Mouse (Mus musculus) adrenal gland, adult 8-10 months (tissue): ENCODE results near the gene Hexim1. TPM values are rescaled to one million over a fixed set of nuclear protein-coding genes. Genes with fewer than 3 reads are reported as not detected.

ENCODE experiments used
- DNase-seq: peaks from one replicate; pipeline ENCODE4 v3.0.0; 2022
- total RNA-seq, 4 experiments: library from RNA; stranded (reverse); gene quantifications; 2 replicates each; pipeline ENCODE4 v1.2.4; 2022

The Hexim1 gene
- total RNA-seq, 4 experiments from 2014 or later = 75.2 to 90.2 (median 86.0) TPM

DNA sequence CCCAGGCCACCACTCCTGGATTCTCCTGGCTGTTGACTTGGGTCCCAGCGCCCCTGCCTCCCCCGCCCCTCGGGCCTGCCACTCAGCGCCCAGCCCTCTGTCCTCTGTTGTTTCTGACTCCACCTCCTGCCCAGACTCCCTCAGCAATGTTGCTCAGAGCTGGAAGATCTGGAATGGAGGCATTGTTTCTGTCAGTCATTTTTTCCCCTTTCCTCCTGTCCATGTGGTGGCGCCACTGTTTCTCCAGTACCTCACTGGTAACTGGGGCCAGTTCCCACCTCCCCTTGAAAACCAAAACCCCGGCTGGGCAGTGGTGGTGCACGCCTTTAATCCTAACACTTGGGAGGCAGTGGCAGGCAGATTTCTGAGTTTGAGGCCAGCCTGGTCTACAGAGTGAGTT, 45.4 kb downstream of the Hexim1 start:
- DNase-seq = no peak

DNA sequence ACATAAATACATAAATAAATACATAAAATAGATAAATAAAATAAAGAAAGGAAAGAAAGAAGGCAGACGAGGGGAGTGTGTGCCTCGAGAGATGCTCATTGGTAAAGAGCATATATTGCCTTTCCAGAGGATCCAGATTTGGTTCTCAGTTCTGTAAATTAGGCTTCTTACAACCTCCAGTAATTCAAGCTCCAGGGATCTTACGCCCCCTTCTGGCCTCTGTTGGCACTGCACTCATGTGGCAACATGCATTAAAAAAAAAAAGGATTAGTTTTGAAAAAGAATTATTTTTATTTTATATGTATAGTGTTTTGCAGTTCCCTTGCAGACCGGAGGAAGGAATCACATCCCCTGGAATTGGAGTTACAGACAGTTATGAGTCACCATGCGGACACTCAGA, 46.1 kb downstream of the Hexim1 start:
- DNase-seq = no peak

- DNase-seq = no peak
These were observed 48.4 kb downstream of the Hexim1 start for GRCm38 (mm10) chr11:103164391-103164790.

DNA sequence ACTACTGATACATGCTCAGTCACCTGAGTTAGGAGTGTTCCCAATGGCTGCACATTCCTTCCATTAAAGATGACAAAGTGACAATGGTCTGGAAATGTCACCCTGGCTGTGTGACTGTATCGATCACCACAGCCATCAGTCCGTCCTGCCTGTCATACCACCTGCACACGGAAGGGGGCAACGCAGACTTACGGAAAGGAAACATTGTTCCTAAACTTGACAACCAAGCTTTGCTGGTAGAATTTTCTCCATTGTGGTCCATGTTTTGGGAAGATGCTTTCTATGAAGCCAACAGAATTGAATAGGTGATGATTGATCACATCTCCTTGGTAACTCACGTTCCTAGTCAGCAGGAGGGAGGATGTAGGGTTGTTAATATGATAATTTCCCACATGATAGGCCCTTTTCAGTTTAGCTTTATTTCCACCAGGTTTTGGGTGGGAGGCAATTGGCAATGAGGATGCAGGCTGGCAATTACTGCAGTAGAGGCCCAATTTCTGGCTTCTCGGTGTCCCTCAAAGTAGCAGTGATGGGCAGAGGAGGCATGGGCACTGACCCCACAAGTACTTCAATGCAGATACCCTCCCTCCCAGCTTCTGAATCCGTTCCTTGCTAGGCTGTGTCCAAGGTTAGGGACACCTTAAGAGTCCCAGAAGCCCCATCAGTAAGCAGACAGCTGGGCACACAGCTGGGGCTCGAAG, 52.8 kb downstream of the Hexim1 start:
- DNase-seq = no peak

Other genes with a start within 250 kb of the Hexim1 start
- gene Eftud2, start 235.2 kb upstream of the Hexim1 start, total RNA-seq = 10 to 100 TPM; 62.2 to 95.9 (median 82.0) TPM
- 1 to 10 TPM in 1 of 4 experiments, under 1 TPM in 3; 0.59 to 1.5 (median 0.70) TPM for gene Ccdc103, start 235.0 kb upstream of the Hexim1 start, total RNA-seq
- gene Fam187a, start 231.1 kb upstream of the Hexim1 start, total RNA-seq = under 1 TPM in 2 of 4 experiments, not detected in 2; 0.19 to 0.22 TPM
- gene Gfap, start 215.3 kb upstream of the Hexim1 start, total RNA-seq = 1 to 10 TPM; 1.0 to 1.8 (median 1.8) TPM
- 1 to 10 TPM in 1 of 4 experiments, under 1 TPM in 3; 0.74 to 1.5 (median 0.91) TPM for gene Kif18b, start 191.1 kb upstream of the Hexim1 start, total RNA-seq
- gene C1ql1, start 169.5 kb upstream of the Hexim1 start, total RNA-seq = 10 to 100 TPM; 62.1 to 91.9 (median 72.9) TPM
- 100 to 1,000 TPM; 102 to 113 (median 109) TPM for gene Nmt1, start 88.0 kb upstream of the Hexim1 start, total RNA-seq
- gene Dcakd, start 87.9 kb upstream of the Hexim1 start, total RNA-seq = 10 to 100 TPM; 64.3 to 89.6 (median 75.5) TPM
- gene Plcd3, start 14.6 kb upstream of the Hexim1 start, total RNA-seq = 10 to 100 TPM; 10.0 to 18.9 (median 13.6) TPM
- gene Acbd4, start 14.5 kb upstream of the Hexim1 start, total RNA-seq = 100 to 1,000 TPM; 114 to 181 (median 146) TPM
- gene Hexim2, start 16.2 kb downstream of the Hexim1 start, total RNA-seq = 1 to 10 TPM; 6.1 to 9.3 (median 8.6) TPM
- 10 to 100 TPM; 29.3 to 40.6 (median 30.6) TPM for gene Fmnl1, start 54.9 kb downstream of the Hexim1 start, total RNA-seq
- gene 1700023F06Rik, start 92.3 kb downstream of the Hexim1 start, total RNA-seq = under 1 TPM in 3 of 4 experiments, not detected in 1; 0.27 to 0.83 (median 0.66) TPM
- not detected for gene Spata32, start 102.2 kb downstream of the Hexim1 start, total RNA-seq
- gene Map3k14, start 151.2 kb downstream of the Hexim1 start, total RNA-seq = 10 to 100 TPM in 1 of 4 experiments, 1 to 10 TPM in 3; 7.1 to 11.8 (median 9.0) TPM
- gene Arhgap27, start 247.5 kb downstream of the Hexim1 start, total RNA-seq = 10 to 100 TPM; 11.9 to 22.2 (median 15.9) TPM